Mouse (Mus musculus) CD8-positive naive resting alpha-beta T cell, adult 2 months (primary cell): ENCODE data around the gene Tas2r123.

Experiments used
- DNase-seq, 2 experiments: peaks; one replicate each; pipeline ENCODE4 v3.0.0; 2022; ENCODE audit warnings: low read depth in 2 of 2, low spot score in 2 of 2

Tas2r123 gene

GRCm38 (mm10) chr6:132846842-132847241 lies at the start of gene Tas2r123:
TSS of gene Tas2r123 (plus strand) at chr6:132847142.
- no peak for DNase-seq

- DNase-seq = no peak
Observed at GRCm38 (mm10) chr6:132802518-132802917, 44.4 kb upstream of the Tas2r123 start, which contains the start of gene Tas2r117. TSS of gene Tas2r117 (plus strand) at chr6:132802818.

GRCm38 (mm10) chr6:132855138-132855537 lies 8.2 kb downstream of the Tas2r123 start, which contains the start of gene Tas2r116:
TSS of gene Tas2r116 (plus strand) at chr6:132855438.
- DNase-seq = no peak

- no peak for DNase-seq
Observed at GRCm38 (mm10) chr6:132867708-132868107, 20.8 kb downstream of the Tas2r123 start, which contains the start of gene Tas2r110. TSS of gene Tas2r110 (plus strand) at chr6:132868008.

- DNase-seq = no peak
Observed at GRCm38 (mm10) chr6:132892711-132893110, 45.8 kb downstream of the Tas2r123 start, which contains the start of gene Tas2r113. TSS of gene Tas2r113 (plus strand) at chr6:132893011.
